Mouse (Mus musculus) intestine, embryonic 15.5 days (tissue): ENCODE data around the gene Ppp1r2. TPM values are rescaled to one million over a fixed set of nuclear protein-coding genes. Genes with fewer than 3 reads are reported as not detected.
A peak's percentile ranks its signal among the peaks of the same experiment; 100 is the strongest.

ENCODE experiments used
- ATAC-seq: fragments of 200-750 bp; cut with Nextera tagmentation; 2 replicates; pipeline ENCODE4 v1.8.0; 2017; ENCODE audit warnings: moderate TSS enrichment, moderate library complexity
- H3K27ac ChIP-seq: fragments of 300-500 bp; sonication (generic); 2 replicates; pipeline ENCODE4 v1.5.1; 2015; ENCODE audit warnings: mild to moderate bottlenecking, inconsistent platforms
- H3K27me3 ChIP-seq: fragments of 300-500 bp; sonication (generic); replicated peaks from 2 replicates; pipeline ENCODE4 v1.6.1; 2015; ENCODE audit warnings: inconsistent platforms
- H3K36me3 ChIP-seq: fragments of 300-500 bp; sonication (generic); 2 replicates; pipeline ENCODE4 v1.6.1; 2015; ENCODE audit warnings: inconsistent platforms
- H3K4me1 ChIP-seq: fragments of 300-500 bp; sonication (generic); replicated peaks from 2 replicates; pipeline ENCODE4 v1.6.1; 2015; ENCODE audit warnings: inconsistent platforms
- H3K4me2 ChIP-seq: fragments of 300-500 bp; sonication (generic); replicated peaks from 2 replicates; pipeline ENCODE4 v1.6.1; 2015; ENCODE audit warnings: mild to moderate bottlenecking, inconsistent platforms
- H3K4me3 ChIP-seq: fragments of 300-500 bp; sonication (generic); replicated peaks from 2 replicates; pipeline ENCODE4 v1.5.1; 2015; ENCODE audit warnings: inconsistent platforms
- H3K9ac ChIP-seq: fragments of 300-500 bp; sonication (generic); 2 replicates; pipeline ENCODE4 v1.6.1; 2015; ENCODE audit warnings: inconsistent platforms
- H3K9me3 ChIP-seq: fragments of 300-500 bp; sonication (generic); 2 replicates; pipeline ENCODE4 v1.6.1; 2016; ENCODE audit warnings: inconsistent platforms
- WGBS: fragments of 180-500 bp; shearing (Covaris S2); methylation state at CpG from one replicate; pipeline ENCODE4 v1.1.7; 2015; 5-methylcytosine and 5-hydroxymethylcytosine counted together
- polyA plus RNA-seq: library from polyadenylated mRNA; unstranded; fragments of >200 nt; fragmentation: Nextera tagmentation; extraction: Ambion mirVana; gene quantifications from 2 replicates; pipeline ENCODE4 v1.2.1, GENCODE M21; 2015

Ppp1r2 gene
- polyA plus RNA-seq, 1 experiment from 2014 or later: 84.6 TPM

DNA sequence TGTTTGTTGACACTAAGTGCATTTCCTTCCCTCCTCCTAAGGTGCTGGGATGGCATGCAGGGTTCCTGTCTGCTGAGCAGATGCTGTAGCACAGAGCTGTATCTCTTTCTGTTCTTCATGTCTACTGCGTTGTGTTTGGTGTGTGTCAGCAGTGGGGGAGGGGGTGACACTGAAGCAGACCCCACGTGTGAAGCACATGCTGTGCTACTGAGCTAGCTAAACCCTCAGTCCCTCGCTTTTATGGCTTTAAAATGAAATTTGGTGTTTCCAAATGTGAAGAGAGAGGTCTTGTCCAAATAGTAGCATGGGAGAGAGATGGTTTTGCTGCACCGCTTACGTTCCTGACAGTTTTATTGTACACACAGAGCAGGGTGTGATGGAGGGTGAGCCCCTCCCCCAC is 43.5 kb downstream of the Ppp1r2 start:
- Histone ChIP-seq H3K36me3 (no peaks in the 10 kb centered on the region), H3K27me3 (no peaks in the 10 kb centered on the region), H3K27ac (0 out of 2 replicates have a peak overlapping the region, but pooled peaks have one; percentile 22), H3K9me3 (no peaks in the 10 kb centered on the region), H3K4me3 (no peak overlapping the region), H3K4me2 (no peak overlapping the region), H3K9ac (no peak overlapping the region), H3K4me1 (peaks cover 14% of the 10 kb centered on the region)
- no peak for ATAC-seq
- 40% methylated on average over 5 of the region's 5 CpGs for WGBS

DNA sequence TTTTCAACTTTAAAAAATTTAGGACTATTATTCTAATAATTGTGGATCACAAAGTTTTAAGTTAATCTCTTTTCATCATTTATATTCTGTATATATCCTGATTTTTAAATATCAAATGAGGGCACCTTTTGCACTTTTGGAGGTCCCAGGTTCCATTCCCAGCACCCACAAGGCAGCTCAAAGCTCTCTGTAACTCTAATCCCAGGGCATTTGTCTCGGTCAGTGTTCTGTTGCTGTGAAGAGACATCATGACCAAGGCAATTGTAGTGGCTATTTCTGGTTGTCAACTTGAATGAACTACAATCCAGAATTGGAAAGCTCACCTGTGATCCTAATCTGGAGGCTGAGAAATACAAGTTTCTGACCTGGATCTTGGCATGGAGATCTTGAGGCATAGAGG is 47.3 kb downstream of the Ppp1r2 start:
- Histone ChIP-seq H3K36me3 (no peaks in the 10 kb centered on the region), H3K27ac (no peak overlapping the region), H3K27me3 (no peaks in the 10 kb centered on the region), H3K9ac (no peak overlapping the region), H3K4me1 (no peaks in the 10 kb centered on the region), H3K4me2 (no peak overlapping the region), H3K4me3 (no peak overlapping the region), H3K9me3 (no peaks in the 10 kb centered on the region)
- 95% methylated on average over 1 of the region's 1 CpGs for WGBS
- ATAC-seq: no peak

DNA sequence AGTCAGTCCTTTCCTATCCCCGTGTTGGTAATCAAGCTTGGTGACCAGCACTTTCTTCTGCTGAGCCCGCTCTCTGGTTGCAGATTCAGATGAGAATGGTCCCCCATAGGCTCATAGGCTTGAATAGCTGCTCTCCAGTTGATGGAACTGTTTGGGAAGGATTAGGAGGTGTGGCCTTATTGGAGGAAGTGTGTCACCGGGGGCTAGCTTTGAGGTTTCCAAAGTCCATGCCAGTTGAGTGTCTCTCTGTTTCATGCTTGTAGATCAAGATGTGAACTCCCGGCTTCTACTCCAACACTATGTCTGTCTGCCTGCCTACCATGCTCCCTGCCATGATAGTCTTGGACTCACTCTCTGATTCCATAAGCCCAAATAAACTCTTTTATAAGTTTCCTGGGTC is 59.8 kb downstream of the Ppp1r2 start:
- no peak overlapping the region for H3K9ac ChIP-seq
- no peaks in the 10 kb centered on the region for H3K27me3 ChIP-seq
- 95% methylated on average over 4 of the region's 4 CpGs for WGBS
- ATAC-seq: no peak
- H3K9me3 ChIP-seq: no peaks in the 10 kb centered on the region
- no peaks in the 10 kb centered on the region for H3K36me3 ChIP-seq
- no peak overlapping the region for H3K4me2 ChIP-seq
- no peak overlapping the region for H3K27ac ChIP-seq
- no peak overlapping the region for H3K4me3 ChIP-seq
- H3K4me1 ChIP-seq: no peaks in the 10 kb centered on the region

DNA sequence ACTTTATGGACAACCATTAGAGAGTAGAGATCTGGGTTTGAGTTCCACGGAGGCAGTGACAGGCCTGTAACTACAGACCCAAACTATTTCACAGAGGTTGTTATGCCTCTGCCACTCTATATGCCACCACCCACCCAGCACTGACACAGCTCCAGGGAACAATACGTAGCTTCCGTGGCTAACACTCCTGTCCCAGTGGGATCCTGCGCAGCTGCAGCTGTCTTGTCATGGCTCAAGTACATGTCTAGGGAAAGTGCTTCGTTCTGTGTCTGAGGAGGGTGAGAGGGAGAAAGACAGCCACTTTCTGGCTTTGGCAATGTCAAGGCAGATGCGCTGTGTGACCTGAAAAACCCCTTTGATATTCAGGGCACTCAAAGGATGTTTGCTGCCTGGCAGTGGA is 61.6 kb downstream of the Ppp1r2 start:
- no peaks in the 10 kb centered on the region for H3K4me1 ChIP-seq
- H3K9ac ChIP-seq: no peak overlapping the region
- H3K36me3 ChIP-seq: no peaks in the 10 kb centered on the region
- H3K9me3 ChIP-seq: no peaks in the 10 kb centered on the region
- H3K4me2 ChIP-seq: no peak overlapping the region
- 93% methylated on average over 6 of the region's 6 CpGs for WGBS
- no peak for ATAC-seq
- H3K27ac ChIP-seq: no peak overlapping the region
- no peak overlapping the region for H3K4me3 ChIP-seq
- no peaks in the 10 kb centered on the region for H3K27me3 ChIP-seq

DNA sequence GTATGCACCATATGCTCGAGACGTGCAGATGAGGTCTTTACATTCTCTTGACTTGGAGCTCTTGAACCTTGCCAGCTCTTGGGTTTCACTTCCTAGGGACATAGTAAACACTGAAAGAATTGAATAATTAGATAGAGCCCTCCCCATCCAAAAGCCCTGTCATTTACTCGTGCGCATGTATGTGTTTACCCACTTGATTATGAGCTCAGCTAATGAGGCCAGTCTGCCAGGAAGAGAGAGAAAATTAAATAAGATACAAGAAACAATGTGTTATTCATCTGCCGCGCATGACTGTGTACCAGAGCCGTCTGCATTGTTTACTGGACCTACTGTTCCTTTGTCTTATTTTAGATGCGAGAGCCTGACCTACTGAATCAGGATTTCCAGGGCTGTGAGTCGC is 63.6 kb downstream of the Ppp1r2 start:
- ATAC-seq: no peak
- Histone ChIP-seq H3K9ac (no peak overlapping the region), H3K36me3 (no peaks in the 10 kb centered on the region)

DNA sequence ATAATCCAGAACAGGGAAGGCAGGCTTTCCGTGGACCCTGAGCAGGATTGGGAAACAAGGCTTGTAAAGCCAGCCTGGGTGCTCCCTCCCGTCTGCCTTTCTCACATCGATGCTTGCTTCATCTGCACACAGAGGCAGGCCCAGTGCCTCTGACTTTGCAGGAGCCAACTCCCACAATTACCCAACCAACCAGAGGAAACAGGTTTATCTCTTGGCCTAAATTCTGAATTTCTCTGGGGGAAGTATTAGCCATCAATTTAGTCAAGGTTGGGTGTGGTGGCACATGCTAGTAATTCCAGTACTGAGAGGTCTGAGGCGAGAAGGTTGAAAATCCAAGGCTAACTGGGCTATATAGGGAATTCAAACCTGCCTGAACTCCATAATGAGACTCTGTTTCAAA is 64.6 kb downstream of the Ppp1r2 start:
- H3K4me1 ChIP-seq: no peaks in the 10 kb centered on the region
- H3K9ac ChIP-seq: no peak overlapping the region
- no peaks in the 10 kb centered on the region for H3K9me3 ChIP-seq
- H3K27me3 ChIP-seq: no peaks in the 10 kb centered on the region
- 55% methylated on average over 4 of the region's 4 CpGs for WGBS
- H3K4me2 ChIP-seq: no peak overlapping the region
- H3K27ac ChIP-seq: no peak overlapping the region
- no peaks in the 10 kb centered on the region for H3K36me3 ChIP-seq
- peak; percentile 55 for ATAC-seq
- no peak overlapping the region for H3K4me3 ChIP-seq

More for the DNA sequence above, 63.6 kb downstream of the Ppp1r2 start:
- H3K27me3 ChIP-seq: no peaks in the 10 kb centered on the region
- H3K4me2 ChIP-seq: no peak overlapping the region
- H3K27ac ChIP-seq: no peak overlapping the region
- H3K4me3 ChIP-seq: no peak overlapping the region
- no peaks in the 10 kb centered on the region for H3K9me3 ChIP-seq
- 64% methylated on average over 9 of the region's 9 CpGs for WGBS
- H3K4me1 ChIP-seq: no peaks in the 10 kb centered on the region

DNA sequence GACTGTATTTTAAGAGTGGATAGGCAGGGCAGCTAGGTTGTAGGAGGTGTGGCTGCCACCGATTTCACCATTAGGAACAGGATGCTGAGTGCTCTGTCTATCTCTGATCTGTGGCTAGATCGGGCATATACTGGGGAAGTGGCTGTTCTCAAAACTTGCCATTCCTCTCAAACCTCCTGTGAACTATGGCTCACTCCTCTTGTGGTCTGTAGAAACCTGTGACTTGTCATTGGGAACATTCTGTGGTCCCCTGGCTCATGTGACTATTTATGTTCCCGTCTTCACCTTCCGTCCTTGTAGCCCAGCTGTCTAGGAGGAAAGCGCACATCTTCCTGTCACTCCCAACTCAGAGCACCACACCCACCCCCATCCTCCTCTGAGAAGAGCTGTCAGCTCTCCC is 65.2 kb downstream of the Ppp1r2 start:
- no peak overlapping the region for H3K4me2 ChIP-seq
- H3K4me1 ChIP-seq: no peaks in the 10 kb centered on the region
- no peaks in the 10 kb centered on the region for H3K9me3 ChIP-seq
- H3K9ac ChIP-seq: no peak overlapping the region
- no peak for ATAC-seq
- H3K27me3 ChIP-seq: no peaks in the 10 kb centered on the region
- H3K4me3 ChIP-seq: no peak overlapping the region
- 60% methylated on average over 5 of the region's 5 CpGs for WGBS
- no peak overlapping the region for H3K27ac ChIP-seq
- no peaks in the 10 kb centered on the region for H3K36me3 ChIP-seq

DNA sequence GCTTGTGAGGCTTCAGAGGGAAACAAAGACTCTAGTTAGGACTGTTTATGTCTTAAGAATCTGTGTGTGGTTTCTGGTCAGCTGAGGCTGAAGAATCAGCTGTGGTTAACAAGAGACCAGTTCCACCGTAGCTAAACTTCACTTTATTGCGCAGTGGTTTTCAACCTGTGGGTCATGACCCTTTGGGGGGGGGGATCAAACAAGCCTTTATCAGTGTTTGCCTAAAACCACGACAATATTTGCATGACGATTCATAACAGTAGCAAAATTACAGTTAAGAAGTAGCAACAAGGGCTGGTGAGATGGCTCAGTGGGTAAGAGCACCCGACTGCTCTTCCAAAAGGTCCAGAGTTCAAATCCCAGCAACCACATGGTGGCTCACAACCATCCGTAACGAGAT is 69.4 kb downstream of the Ppp1r2 start:
- Histone ChIP-seq H3K36me3 (no peaks in the 10 kb centered on the region), H3K9me3 (no peaks in the 10 kb centered on the region), H3K27me3 (no peaks in the 10 kb centered on the region), H3K27ac (no peak overlapping the region), H3K4me3 (no peak overlapping the region), H3K4me1 (no peaks in the 10 kb centered on the region), H3K9ac (no peak overlapping the region), H3K4me2 (no peak overlapping the region)
- 69% methylated on average over 7 of the region's 7 CpGs for WGBS
- no peak for ATAC-seq

DNA sequence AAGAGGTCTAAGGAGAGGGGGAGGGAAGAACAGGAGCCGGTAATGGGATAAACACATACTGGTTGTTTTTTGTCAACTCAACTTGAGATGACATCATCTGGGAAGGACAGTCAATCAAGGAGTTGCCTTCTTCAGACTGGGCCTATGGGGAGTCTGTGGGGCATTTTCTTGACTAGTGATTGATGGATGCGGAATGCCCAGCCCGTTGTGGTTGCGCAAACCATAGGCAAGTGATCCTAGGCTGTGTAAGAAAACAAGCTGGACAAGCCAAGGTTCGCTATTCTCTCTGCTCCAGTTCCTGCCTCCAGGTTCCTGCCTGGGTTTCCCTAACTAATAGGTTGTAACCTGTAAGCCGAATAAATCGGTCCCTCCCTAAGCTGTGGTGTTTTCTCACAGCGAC is 69.9 kb downstream of the Ppp1r2 start:
- no peak overlapping the region for H3K4me2 ChIP-seq
- no peaks in the 10 kb centered on the region for H3K27me3 ChIP-seq
- H3K4me1 ChIP-seq: no peaks in the 10 kb centered on the region
- H3K36me3 ChIP-seq: no peaks in the 10 kb centered on the region
- ATAC-seq: no peak
- H3K4me3 ChIP-seq: no peak overlapping the region
- WGBS: 90% methylated on average over 8 of the region's 8 CpGs
- H3K27ac ChIP-seq: no peak overlapping the region
- no peaks in the 10 kb centered on the region for H3K9me3 ChIP-seq
- H3K9ac ChIP-seq: no peak overlapping the region

DNA sequence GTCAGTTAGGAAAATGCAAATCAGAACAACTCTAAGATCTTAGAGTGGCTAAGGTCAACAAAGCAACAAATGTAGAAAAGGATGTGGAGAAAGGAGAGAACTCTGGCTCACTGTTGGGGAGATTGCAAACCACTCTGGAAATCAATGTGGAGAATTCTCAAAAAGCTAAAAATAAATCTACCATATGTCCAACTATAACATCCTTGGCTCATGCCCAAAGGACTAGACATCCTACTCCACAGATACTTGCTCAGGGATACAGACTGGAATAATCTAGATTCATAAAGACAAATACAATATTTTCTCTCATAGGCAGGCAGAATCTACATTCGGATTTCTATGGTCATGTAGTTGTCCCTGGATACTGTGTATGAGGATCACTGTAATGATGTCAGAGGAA is 70.9 kb downstream of the Ppp1r2 start:
- Histone ChIP-seq H3K9me3 (no peaks in the 10 kb centered on the region), H3K9ac (no peak overlapping the region), H3K4me1 (no peaks in the 10 kb centered on the region), H3K4me2 (no peak overlapping the region), H3K27me3 (no peaks in the 10 kb centered on the region), H3K4me3 (no peak overlapping the region), H3K27ac (no peak overlapping the region), H3K36me3 (no peaks in the 10 kb centered on the region)
- no peak for ATAC-seq
- WGBS: 79% methylated on average over 1 of the region's 1 CpGs

DNA sequence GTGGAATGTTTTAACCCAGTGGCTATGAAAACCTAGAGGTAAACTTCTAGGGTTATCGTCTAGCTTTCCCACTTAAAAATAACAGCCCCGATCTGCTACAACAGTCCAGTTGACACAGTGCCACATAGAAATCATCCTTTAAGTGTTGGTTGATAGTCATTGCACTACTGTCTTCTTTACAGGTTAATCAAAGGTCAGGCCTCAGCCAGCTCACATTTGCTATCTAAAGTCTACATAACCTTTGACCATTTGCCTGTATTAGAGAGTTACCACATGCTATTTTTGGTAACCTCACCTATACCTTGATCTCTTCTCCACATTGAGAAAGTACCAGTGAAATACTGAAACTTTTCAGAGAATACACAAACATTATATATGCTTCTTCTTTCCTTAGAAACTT is 73.4 kb downstream of the Ppp1r2 start:
- Histone ChIP-seq H3K4me2 (peak overlapping the region; percentile 49), H3K27me3 (no peaks in the 10 kb centered on the region), H3K4me3 (0 out of 2 replicates have a peak overlapping the region, but pooled peaks have one; percentile 96), H3K9me3 (no peaks in the 10 kb centered on the region), H3K4me1 (0 out of 2 replicates have a peak, but pooled peaks cover 2% of the 10 kb centered on the region), H3K36me3 (no peaks in the 10 kb centered on the region), H3K9ac (no peak overlapping the region), H3K27ac (peak overlapping the region; percentile 80)
- ATAC-seq: peak; percentile 54
- WGBS: 54% methylated on average over 2 of the region's 2 CpGs
